Mouse (Mus musculus): ENCODE data around the gene Plp2. TPM values are rescaled to one million over a fixed set of nuclear protein-coding genes. Genes with fewer than 3 reads are reported as not detected.
A peak's percentile ranks its signal among the peaks of the same experiment; 100 is the strongest.

The Plp2 gene
- total and polyA plus RNA-seq, 3 experiments, result 40.3 to 118 (median 56.3) TPM

- no peak overlapping the region for H3K27ac ChIP-seq
- peaks cover 3% of the 10 kb centered on the region; the same call in 1 of the 2 replicates for H3K4me1 ChIP-seq (ENCODE audit: control insufficient read depth, insufficient read depth, low read length)
- no peaks in the 10 kb centered on the region for H3K27me3 ChIP-seq (ENCODE audit: control insufficient read depth, insufficient read depth, low read length)
- no peaks in the 10 kb centered on the region; the same call in 1 of the 2 replicates for H3K36me3 ChIP-seq (ENCODE audit: control insufficient read depth, insufficient read depth, low read length)
- TF ChIP-seq CTCF (IDR thresholded peaks at IDR 0.05) (no peak), POLR2A (IDR thresholded peaks at IDR 0.05; ENCODE audit: insufficient read depth, low read depth, low read length) (no peak), EP300 (IDR thresholded peaks at IDR 0.05; ENCODE audit: insufficient read depth, low read depth, low read length) (no peak)
- intact Hi-C loops (cut with DNase I), result no loop called here
- DNase-seq, result no peak
- H3K4me3 ChIP-seq, result no peak overlapping the region
- 45% methylated on average over 6 of the region's 6 CpGs for WGBS
- H3K9ac ChIP-seq (ENCODE audit: low read depth, low read length), result no peak overlapping the region
- H3K79me2 ChIP-seq (replicated peaks; ENCODE audit: control insufficient read depth, insufficient read depth, low read length), result no peaks in the 10 kb centered on the region
Measured at GRCm38 (mm10) chrX:7672739-7673138, 1.5 kb upstream of the Plp2 start.

- Histone ChIP-seq H3K79me2 (replicated peaks; ENCODE audit: control insufficient read depth, insufficient read depth, low read length) (no peaks in the 10 kb centered on the region), H3K27ac (peak overlapping the region; percentile 74), H3K4me1 (ENCODE audit: control insufficient read depth, insufficient read depth, low read length) (peaks cover 3% of the 10 kb centered on the region; the same call in 1 of the 2 replicates), H3K9ac (ENCODE audit: low read depth, low read length) (peak overlapping the region; percentile 87), H3K36me3 (ENCODE audit: control insufficient read depth, insufficient read depth, low read length) (peaks cover 4% of the 10 kb centered on the region), H3K4me3 (peak overlapping the region; percentile 59), H3K27me3 (ENCODE audit: control insufficient read depth, insufficient read depth, low read length) (no peaks in the 10 kb centered on the region)
- peak; percentile 82 to 84 for DNase-seq
- 19% methylated on average over 19 of the region's 19 CpGs for WGBS
- TF ChIP-seq POLR2A (IDR thresholded peaks at IDR 0.05; ENCODE audit: insufficient read depth, low read depth, low read length) (no peak), EP300 (IDR thresholded peaks at IDR 0.05; ENCODE audit: insufficient read depth, low read depth, low read length) (no peak)
- intact Hi-C loops (cut with DNase I), result no loop called here
Measured at GRCm38 (mm10) chrX:7670390-7670881, 754 bp downstream of the Plp2 start.

GRCm38 (mm10) chrX:7665739-7666502 lies 5.3 kb downstream of the Plp2 start:
- peaks cover 15% of the 10 kb centered on the region for H3K36me3 ChIP-seq (ENCODE audit: control insufficient read depth, insufficient read depth, low read length)
- H3K79me2 ChIP-seq (replicated peaks; ENCODE audit: control insufficient read depth, insufficient read depth, low read length), result no peaks in the 10 kb centered on the region
- H3K4me1 ChIP-seq (ENCODE audit: control insufficient read depth, insufficient read depth, low read length), result peaks cover 8% of the 10 kb centered on the region
- intact Hi-C loops (cut with DNase I), result no loop called here
- H3K9ac ChIP-seq (ENCODE audit: low read depth, low read length), result no peak overlapping the region; the same call in 1 of the 2 replicates
- WGBS, result 70% methylated on average over 21 of the region's 21 CpGs
- no peak overlapping the region for H3K4me3 ChIP-seq
- H3K27me3 ChIP-seq (ENCODE audit: control insufficient read depth, insufficient read depth, low read length), result no peaks in the 10 kb centered on the region
- TF ChIP-seq CTCF (IDR thresholded peaks at IDR 0.05) (no peak), EP300 (IDR thresholded peaks at IDR 0.05; ENCODE audit: insufficient read depth, low read depth, low read length) (no peak), POLR2A (IDR thresholded peaks at IDR 0.05; ENCODE audit: insufficient read depth, low read depth, low read length) (no peak)
- no peak overlapping the region for H3K27ac ChIP-seq
- DNase-seq, result no peak

- H3K9ac ChIP-seq (ENCODE audit: low read depth, low read length), result no peak overlapping the region
- 66% methylated on average over 11 of the region's 11 CpGs for WGBS
- H3K27ac ChIP-seq, result peak overlapping the region; percentile 82
- H3K4me1 ChIP-seq (ENCODE audit: control insufficient read depth, insufficient read depth, low read length), result peaks cover 8% of the 10 kb centered on the region
- intact Hi-C loops (cut with DNase I), result no loop called here
- no peak overlapping the region for H3K4me3 ChIP-seq
- no peaks in the 10 kb centered on the region for H3K27me3 ChIP-seq (ENCODE audit: control insufficient read depth, insufficient read depth, low read length)
- DNase-seq, result peak in 1 of 2 experiments; percentile 73
- no peaks in the 10 kb centered on the region for H3K79me2 ChIP-seq (replicated peaks; ENCODE audit: control insufficient read depth, insufficient read depth, low read length)
- peaks cover 25% of the 10 kb centered on the region for H3K36me3 ChIP-seq (ENCODE audit: control insufficient read depth, insufficient read depth, low read length)
- TF ChIP-seq EP300 (IDR thresholded peaks at IDR 0.05; ENCODE audit: insufficient read depth, low read depth, low read length) (peak; percentile 74; the same call in 1 of the 2 replicates), POLR2A (IDR thresholded peaks at IDR 0.05; ENCODE audit: insufficient read depth, low read depth, low read length) (0 out of 2 replicates have a peak, but pooled peaks have one; percentile 25), CTCF (IDR thresholded peaks at IDR 0.05) (no peak)
Measured at GRCm38 (mm10) chrX:7664791-7665190, 6.4 kb downstream of the Plp2 start.

- H3K4me3 ChIP-seq, result no peak overlapping the region
- no peaks in the 10 kb centered on the region for H3K79me2 ChIP-seq (replicated peaks; ENCODE audit: control insufficient read depth, insufficient read depth, low read length)
- no peak for DNase-seq
- peaks cover 11% of the 10 kb centered on the region for H3K4me1 ChIP-seq (ENCODE audit: control insufficient read depth, insufficient read depth, low read length)
- no peak for TF ChIP-seq EP300 (IDR thresholded peaks at IDR 0.05; ENCODE audit: insufficient read depth, low read depth, low read length)
- TF ChIP-seq CTCF (IDR thresholded peaks at IDR 0.05), result no peak
- no peak for TF ChIP-seq POLR2A (IDR thresholded peaks at IDR 0.05; ENCODE audit: insufficient read depth, low read depth, low read length)
- H3K9ac ChIP-seq (ENCODE audit: low read depth, low read length), result no peak overlapping the region
- peaks cover 28% of the 10 kb centered on the region for H3K36me3 ChIP-seq (ENCODE audit: control insufficient read depth, insufficient read depth, low read length)
- no peaks in the 10 kb centered on the region for H3K27me3 ChIP-seq (ENCODE audit: control insufficient read depth, insufficient read depth, low read length)
- intact Hi-C loops (cut with DNase I), result no loop called here
- WGBS, result 53% methylated on average over 3 of the region's 3 CpGs
- H3K27ac ChIP-seq, result peak overlapping the region; percentile 82
Measured at GRCm38 (mm10) chrX:7662936-7663335, 8.3 kb downstream of the Plp2 start.

- peaks cover 27% of the 10 kb centered on the region for H3K36me3 ChIP-seq (ENCODE audit: control insufficient read depth, insufficient read depth, low read length)
- peaks cover 11% of the 10 kb centered on the region for H3K4me1 ChIP-seq (ENCODE audit: control insufficient read depth, insufficient read depth, low read length)
- H3K27ac ChIP-seq, result peak overlapping the region; percentile 70
- no peaks in the 10 kb centered on the region for H3K27me3 ChIP-seq (ENCODE audit: control insufficient read depth, insufficient read depth, low read length)
- H3K79me2 ChIP-seq (replicated peaks; ENCODE audit: control insufficient read depth, insufficient read depth, low read length), result no peaks in the 10 kb centered on the region
- peak in 1 of 2 experiments; percentile 14 for DNase-seq
- no peak for TF ChIP-seq POLR2A (IDR thresholded peaks at IDR 0.05; ENCODE audit: insufficient read depth, low read depth, low read length)
- no peak for TF ChIP-seq CTCF (IDR thresholded peaks at IDR 0.05)
- WGBS, result 43% methylated on average over 4 of the region's 4 CpGs
- intact Hi-C loops (cut with DNase I), result no loop called here
- H3K4me3 ChIP-seq, result no peak overlapping the region
- peak overlapping the region; percentile 10; the same call in 1 of the 2 replicates for H3K9ac ChIP-seq (ENCODE audit: low read depth, low read length)
Measured at GRCm38 (mm10) chrX:7661086-7661485, 10.1 kb downstream of the Plp2 start.

Data from heart, adult 2 months (tissue).